Mouse (Mus musculus): ENCODE data around the gene C2cd4c. TPM values are rescaled to one million over a fixed set of nuclear protein-coding genes. Genes with fewer than 3 reads are reported as not detected.

Gene C2cd4c
- total and polyA plus RNA-seq, 2 experiments from 2014 or later = not detected

DNA sequence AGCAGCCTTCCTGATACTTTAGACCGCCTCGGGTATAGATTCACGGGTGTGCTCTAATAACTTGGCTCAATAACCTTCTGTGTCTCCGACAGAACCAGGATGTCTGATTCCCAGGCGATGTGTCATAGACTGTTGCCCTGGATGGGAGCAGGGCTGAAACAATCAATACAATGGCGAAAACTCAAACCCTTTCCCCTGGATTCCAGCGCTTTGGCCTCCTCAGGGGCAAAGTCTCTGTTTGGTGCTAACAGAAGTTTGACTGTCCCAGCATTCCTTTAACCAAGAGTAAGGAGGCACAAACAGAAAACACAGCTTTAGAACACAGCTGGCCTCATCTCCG is 18.3 kb downstream of the C2cd4c start:
- ATAC-seq (ENCODE audit: insufficient read depth, low read depth) (no peak; the same call in 1 of the 2 replicates), DNase-seq (ENCODE audit: low spot score) (no peak)
- WGBS = 55% methylated on average over 8 of the region's 8 CpGs

DNA sequence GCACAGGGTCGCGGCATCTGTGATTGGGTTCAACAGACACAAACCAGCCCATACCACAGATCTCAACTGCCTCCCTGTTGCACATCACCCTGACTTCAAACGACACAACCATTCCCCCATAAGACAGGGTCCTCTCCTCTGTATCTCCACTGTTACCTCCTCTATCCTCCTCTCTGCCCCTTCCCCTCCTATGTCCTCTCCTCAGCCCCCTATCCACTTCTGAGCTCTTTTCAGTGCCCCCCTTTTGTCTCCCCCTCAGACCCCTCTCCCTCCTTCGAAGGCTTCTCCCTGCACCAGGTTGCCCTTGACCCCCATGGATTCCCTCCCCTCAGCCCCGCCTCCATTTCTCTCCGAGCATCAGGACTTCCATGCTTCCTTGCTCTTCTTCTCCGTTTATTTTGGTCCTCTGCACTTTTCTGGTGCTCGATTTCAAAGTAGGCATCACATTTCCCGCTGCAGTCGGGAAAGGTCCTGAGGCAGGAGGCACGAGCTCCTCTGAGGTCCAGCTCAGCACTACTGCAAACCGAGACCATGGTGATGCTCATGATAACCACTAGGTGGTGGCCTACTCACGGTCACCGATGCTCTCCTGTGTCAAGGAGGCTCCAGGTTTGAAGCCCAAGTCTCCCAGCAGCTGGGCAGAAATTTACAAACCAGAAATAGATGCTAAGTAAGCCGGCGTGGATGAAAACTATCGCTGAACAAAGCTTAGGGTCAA is 18.8 kb downstream of the C2cd4c start:
- H3K9me3 ChIP-seq (replicated peaks; ENCODE audit: control insufficient read depth, low read length) = no peaks in the 10 kb centered on the region
- no peak overlapping the region for H3K9ac ChIP-seq (replicated peaks; ENCODE audit: low read depth, low read length)
- H3K27me3 ChIP-seq (ENCODE audit: control insufficient read depth, insufficient read depth, low read length) = peaks cover 21% of the 10 kb centered on the region
- no peak overlapping the region for H3K4me2 ChIP-seq (ENCODE audit: low read depth, low read length)
- H3K36me3 ChIP-seq (replicated peaks; ENCODE audit: control insufficient read depth, insufficient read depth, low read length) = no peaks in the 10 kb centered on the region
- H3K4me1 ChIP-seq (ENCODE audit: control insufficient read depth, insufficient read depth) = no peaks in the 10 kb centered on the region
- no peak overlapping the region for H3K4me3 ChIP-seq (ENCODE audit: low read depth, low read length)
- no peak for TF ChIP-seq EP300 (IDR thresholded peaks at IDR 0.05; ENCODE audit: low read depth)
- peak; percentile 92 for TF ChIP-seq CTCF (IDR thresholded peaks at IDR 0.05; ENCODE audit: low read depth)
- no peak overlapping the region for H3K27ac ChIP-seq (ENCODE audit: low read depth)
- peak; percentile 79 for ATAC-seq (ENCODE audit: insufficient read depth, low read depth)
- DNase-seq (ENCODE audit: low spot score) = peak; percentile 75
- 17% methylated on average over 17 of the region's 17 CpGs for WGBS

More for the DNA sequence above, 18.3 kb downstream of the C2cd4c start:
- Histone ChIP-seq H3K27me3 (ENCODE audit: control insufficient read depth, insufficient read depth, low read length) (peaks cover 21% of the 10 kb centered on the region), H3K9ac (replicated peaks; ENCODE audit: low read depth, low read length) (no peak overlapping the region), H3K4me1 (ENCODE audit: control insufficient read depth, insufficient read depth) (no peaks in the 10 kb centered on the region), H3K36me3 (replicated peaks; ENCODE audit: control insufficient read depth, insufficient read depth, low read length) (no peaks in the 10 kb centered on the region), H3K4me3 (ENCODE audit: low read depth, low read length) (no peak overlapping the region), H3K4me2 (ENCODE audit: low read depth, low read length) (no peak overlapping the region), H3K9me3 (replicated peaks; ENCODE audit: control insufficient read depth, low read length) (no peaks in the 10 kb centered on the region), H3K27ac (ENCODE audit: low read depth) (no peak overlapping the region)
- TF ChIP-seq CTCF (IDR thresholded peaks at IDR 0.05; ENCODE audit: low read depth) (no peak), EP300 (IDR thresholded peaks at IDR 0.05; ENCODE audit: low read depth) (no peak)

DNA sequence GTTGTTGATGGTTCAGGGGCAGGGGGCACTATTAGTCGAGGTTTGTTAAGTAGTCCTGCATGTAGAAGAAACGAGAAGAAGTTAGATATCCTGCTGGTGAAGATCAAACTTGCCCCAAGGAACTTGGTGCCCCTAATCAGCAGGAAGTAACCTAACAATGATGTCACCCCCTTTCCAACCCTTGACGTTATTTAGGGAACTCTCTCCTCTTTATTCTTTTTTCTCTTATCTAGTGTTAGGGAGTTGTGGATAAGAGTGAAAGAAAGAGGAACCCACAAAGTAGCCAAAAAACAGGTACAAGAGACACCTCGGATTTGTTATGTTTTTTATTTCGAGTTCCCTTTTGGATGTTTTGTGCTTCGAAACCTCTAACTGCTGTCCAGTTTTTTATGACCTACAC is 19.7 kb downstream of the C2cd4c start:
- H3K4me3 ChIP-seq (ENCODE audit: low read depth, low read length) = no peak overlapping the region
- TF ChIP-seq CTCF (IDR thresholded peaks at IDR 0.05; ENCODE audit: low read depth) = no peak
- DNase-seq (ENCODE audit: low spot score) = no peak
- no peaks in the 10 kb centered on the region for H3K4me1 ChIP-seq (ENCODE audit: control insufficient read depth, insufficient read depth)
- WGBS = 37% methylated on average over 6 of the region's 6 CpGs
- no peak overlapping the region for H3K4me2 ChIP-seq (ENCODE audit: low read depth, low read length)
- H3K27me3 ChIP-seq (ENCODE audit: control insufficient read depth, insufficient read depth, low read length) = peaks cover 21% of the 10 kb centered on the region
- no peak for ATAC-seq (ENCODE audit: insufficient read depth, low read depth)
- H3K9ac ChIP-seq (replicated peaks; ENCODE audit: low read depth, low read length) = no peak overlapping the region
- H3K9me3 ChIP-seq (replicated peaks; ENCODE audit: control insufficient read depth, low read length) = no peaks in the 10 kb centered on the region
- H3K36me3 ChIP-seq (replicated peaks; ENCODE audit: control insufficient read depth, insufficient read depth, low read length) = no peaks in the 10 kb centered on the region
- no peak overlapping the region for H3K27ac ChIP-seq (ENCODE audit: low read depth)

DNA sequence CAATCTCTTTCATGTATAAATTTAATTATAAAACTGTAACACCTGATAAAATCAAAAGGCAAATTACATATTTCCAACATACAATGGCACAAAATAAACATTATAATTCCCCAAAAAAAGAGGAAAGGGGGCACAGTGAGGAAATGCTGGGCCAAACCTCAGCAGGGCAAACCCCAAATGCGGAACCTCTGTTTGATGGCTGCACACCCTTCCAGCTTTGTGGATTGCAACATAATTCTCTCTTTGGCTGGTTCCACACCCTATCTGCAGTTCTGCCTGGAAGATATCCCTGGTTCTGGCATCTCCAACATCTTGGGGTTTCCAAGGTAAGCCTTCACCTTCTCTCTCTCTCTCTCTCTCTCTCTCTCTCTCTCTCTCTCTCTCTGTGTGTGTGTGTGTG is 23.1 kb downstream of the C2cd4c start:
- Histone ChIP-seq H3K9me3 (replicated peaks; ENCODE audit: control insufficient read depth, low read length) (no peaks in the 10 kb centered on the region), H3K4me1 (ENCODE audit: control insufficient read depth, insufficient read depth) (no peaks in the 10 kb centered on the region), H3K4me3 (ENCODE audit: low read depth, low read length) (no peak overlapping the region), H3K36me3 (replicated peaks; ENCODE audit: control insufficient read depth, insufficient read depth, low read length) (no peaks in the 10 kb centered on the region), H3K27me3 (ENCODE audit: control insufficient read depth, insufficient read depth, low read length) (peaks cover 12% of the 10 kb centered on the region), H3K9ac (replicated peaks; ENCODE audit: low read depth, low read length) (no peak overlapping the region), H3K4me2 (ENCODE audit: low read depth, low read length) (no peak overlapping the region), H3K27ac (ENCODE audit: low read depth) (no peak overlapping the region)
- TF ChIP-seq CTCF (IDR thresholded peaks at IDR 0.05; ENCODE audit: low read depth) = no peak
- TF ChIP-seq EP300 (IDR thresholded peaks at IDR 0.05; ENCODE audit: low read depth) = no peak
- ATAC-seq (ENCODE audit: insufficient read depth, low read depth) = no peak
- no peak for DNase-seq (ENCODE audit: low spot score)
- 82% methylated on average over 1 of the region's 1 CpGs for WGBS

DNA sequence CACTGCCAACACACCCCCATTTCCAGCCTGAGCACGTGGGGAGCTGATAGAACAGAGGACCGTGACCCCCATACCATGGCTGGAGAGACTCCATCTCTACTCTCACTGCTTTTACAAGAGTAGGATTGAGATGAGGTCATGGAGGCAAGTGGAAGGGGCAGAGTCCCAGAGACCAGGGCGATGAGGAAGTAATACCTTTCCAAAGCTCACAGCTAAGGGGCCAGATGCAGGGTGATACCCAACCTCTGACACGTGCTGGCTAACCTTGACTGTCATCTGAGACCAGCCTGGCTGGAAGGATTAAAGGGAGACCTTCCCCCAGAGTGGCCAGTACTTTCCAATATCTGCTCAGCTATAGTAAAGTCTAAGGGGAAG is 26.1 kb downstream of the C2cd4c start:
- no peaks in the 10 kb centered on the region for H3K4me1 ChIP-seq (ENCODE audit: control insufficient read depth, insufficient read depth)
- 53% methylated on average over 4 of the region's 4 CpGs for WGBS
- no peak for ATAC-seq (ENCODE audit: insufficient read depth, low read depth)
- TF ChIP-seq CTCF (IDR thresholded peaks at IDR 0.05; ENCODE audit: low read depth) (no peak), EP300 (IDR thresholded peaks at IDR 0.05; ENCODE audit: low read depth) (no peak)
- no peak for DNase-seq (ENCODE audit: low spot score)
- no peak overlapping the region for H3K9ac ChIP-seq (replicated peaks; ENCODE audit: low read depth, low read length)
- H3K36me3 ChIP-seq (replicated peaks; ENCODE audit: control insufficient read depth, insufficient read depth, low read length) = no peaks in the 10 kb centered on the region
- H3K4me2 ChIP-seq (ENCODE audit: low read depth, low read length) = no peak overlapping the region
- no peak overlapping the region for H3K4me3 ChIP-seq (ENCODE audit: low read depth, low read length)
- no peak overlapping the region for H3K27ac ChIP-seq (ENCODE audit: low read depth)
- no peaks in the 10 kb centered on the region for H3K9me3 ChIP-seq (replicated peaks; ENCODE audit: control insufficient read depth, low read length)
- H3K27me3 ChIP-seq (ENCODE audit: control insufficient read depth, insufficient read depth, low read length) = no peaks in the 10 kb centered on the region
